Mouse (Mus musculus) 3T3-L1 (cell line): Measurements from ENCODE around the gene Stpg1.

Source experiments
- DNase-seq: peaks from one replicate; pipeline ENCODE4 v3.0.0-alpha.2; 2015; ENCODE audit warnings: low read depth, low spot score

Gene Stpg1

GRCm38 (mm10) chr4:135513865-135514264 is 19.3 kb downstream of the Stpg1 start:
- no peak for DNase-seq

DNA sequence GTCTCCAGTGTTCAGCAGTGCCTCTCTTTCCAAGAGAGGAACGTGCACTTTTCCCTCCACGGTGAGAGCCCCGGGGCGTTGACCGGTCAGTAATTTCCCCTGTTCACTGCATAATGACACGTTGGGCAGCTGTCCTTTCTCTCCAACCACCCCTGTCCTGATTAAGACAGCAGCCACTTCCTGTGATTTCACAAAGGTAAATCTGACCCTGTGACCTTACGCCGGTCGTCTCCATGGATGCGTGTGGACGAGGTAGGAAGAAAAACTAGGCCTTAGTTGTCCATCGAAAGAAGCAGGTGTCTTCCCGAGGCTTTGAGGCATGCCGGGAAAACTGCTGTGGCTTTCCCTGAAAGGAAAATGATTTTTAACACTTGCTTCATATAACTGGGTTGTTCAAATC is 20.3 kb downstream of the Stpg1 start:
- no peak for DNase-seq

- peak; percentile 71 for DNase-seq
Measured at GRCm38 (mm10) chr4:135516351-135517316, 22.0 kb downstream of the Stpg1 start.

DNA sequence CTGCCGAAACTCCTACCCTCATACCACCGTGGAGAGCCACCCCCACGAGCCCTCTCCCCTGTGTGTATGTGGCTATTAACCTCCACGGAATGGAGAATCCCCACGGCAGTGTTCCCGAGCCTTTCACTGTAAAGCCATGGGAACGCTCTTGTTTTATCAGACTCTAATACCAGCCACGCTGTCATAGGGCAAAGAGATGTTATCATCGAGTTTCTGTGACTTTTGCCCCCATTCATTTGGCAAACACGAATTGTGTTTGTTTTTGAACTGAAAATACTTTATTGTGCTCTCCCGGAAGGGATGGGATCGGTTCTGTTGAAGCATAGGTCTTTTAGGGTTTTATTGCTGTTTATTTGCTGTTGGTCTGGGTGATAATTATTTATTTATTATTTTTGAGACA is 23.5 kb downstream of the Stpg1 start:
- DNase-seq, result no peak

DNA sequence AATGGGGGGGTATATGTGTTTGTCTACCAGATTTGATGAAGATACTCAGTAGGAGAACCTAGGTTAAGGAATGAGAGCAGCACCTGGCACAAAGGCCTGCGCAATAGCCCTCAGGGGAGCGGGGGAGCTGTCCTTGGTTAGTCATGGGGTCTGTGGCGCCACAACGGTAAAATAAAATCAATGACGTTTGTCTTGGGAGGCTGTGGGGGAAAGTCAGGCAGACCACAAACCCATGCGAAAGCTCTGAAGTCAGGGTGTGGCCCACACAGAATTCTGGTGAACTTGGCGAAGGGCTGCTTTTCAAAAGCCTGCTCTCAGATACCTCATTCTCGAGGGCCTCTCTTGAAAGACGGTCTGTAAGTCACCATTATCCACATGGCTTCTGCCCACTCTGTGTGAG is 25.8 kb downstream of the Stpg1 start:
- DNase-seq, result no peak

DNA sequence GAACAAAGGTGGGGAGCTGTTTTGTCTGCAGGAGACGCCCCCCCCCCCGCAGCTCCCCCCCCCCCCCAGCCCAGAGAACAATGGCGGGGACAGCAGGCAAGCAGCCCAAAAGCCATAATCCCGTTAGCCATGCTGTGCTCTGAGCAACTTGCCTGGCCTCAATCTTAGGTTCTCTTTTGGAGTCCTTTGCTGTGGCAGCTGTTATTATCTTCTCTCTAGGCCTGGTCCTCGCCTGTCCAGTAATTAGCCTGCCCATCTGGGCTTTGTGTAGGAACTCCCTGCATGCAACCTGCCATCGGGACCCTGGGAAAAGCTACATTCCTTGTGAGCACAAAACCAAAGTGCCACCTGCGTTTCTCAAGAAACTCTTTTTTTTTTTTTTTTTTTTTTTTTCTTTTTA is 29.3 kb downstream of the Stpg1 start:
- no peak for DNase-seq

- DNase-seq, result no peak
Measured at GRCm38 (mm10) chr4:135525057-135525456, 30.5 kb downstream of the Stpg1 start.

DNA sequence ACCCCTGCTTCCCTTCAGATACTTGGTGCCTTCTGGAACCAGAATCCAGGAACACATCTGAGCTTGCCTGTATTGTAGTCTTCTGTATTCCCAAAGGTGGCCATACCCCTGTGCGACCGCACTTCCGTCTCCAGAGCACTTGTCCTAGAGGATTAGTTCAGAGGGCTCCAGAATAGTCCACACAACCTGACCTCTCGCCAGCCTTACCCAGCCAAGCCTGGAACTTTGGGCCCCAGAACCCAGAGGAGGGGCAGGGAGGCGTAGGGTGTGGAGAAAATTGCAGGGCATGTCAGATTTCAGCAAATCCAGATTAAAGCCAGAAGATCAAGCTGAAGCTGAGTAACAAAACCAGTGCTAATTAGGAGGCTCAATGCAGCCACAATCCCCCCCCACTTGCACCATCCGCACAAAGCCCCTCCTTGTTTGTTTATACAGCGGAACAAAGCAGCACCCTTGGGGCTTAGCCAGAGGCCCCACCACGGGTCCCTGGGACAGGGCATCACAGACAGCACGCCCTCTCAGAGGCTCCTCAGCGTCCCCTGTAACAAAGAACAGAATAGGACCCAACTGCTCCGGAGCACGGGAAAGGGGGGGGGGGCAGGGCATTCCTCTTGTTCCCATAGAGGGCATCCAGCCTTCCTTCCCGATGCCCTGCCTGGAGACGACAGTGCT is 31.6 kb downstream of the Stpg1 start:
- no peak for DNase-seq

- no peak for DNase-seq
Measured at GRCm38 (mm10) chr4:135530270-135530669, 35.7 kb downstream of the Stpg1 start.

- no peak for DNase-seq
Measured at GRCm38 (mm10) chr4:135531236-135531635, 36.6 kb downstream of the Stpg1 start.

DNA sequence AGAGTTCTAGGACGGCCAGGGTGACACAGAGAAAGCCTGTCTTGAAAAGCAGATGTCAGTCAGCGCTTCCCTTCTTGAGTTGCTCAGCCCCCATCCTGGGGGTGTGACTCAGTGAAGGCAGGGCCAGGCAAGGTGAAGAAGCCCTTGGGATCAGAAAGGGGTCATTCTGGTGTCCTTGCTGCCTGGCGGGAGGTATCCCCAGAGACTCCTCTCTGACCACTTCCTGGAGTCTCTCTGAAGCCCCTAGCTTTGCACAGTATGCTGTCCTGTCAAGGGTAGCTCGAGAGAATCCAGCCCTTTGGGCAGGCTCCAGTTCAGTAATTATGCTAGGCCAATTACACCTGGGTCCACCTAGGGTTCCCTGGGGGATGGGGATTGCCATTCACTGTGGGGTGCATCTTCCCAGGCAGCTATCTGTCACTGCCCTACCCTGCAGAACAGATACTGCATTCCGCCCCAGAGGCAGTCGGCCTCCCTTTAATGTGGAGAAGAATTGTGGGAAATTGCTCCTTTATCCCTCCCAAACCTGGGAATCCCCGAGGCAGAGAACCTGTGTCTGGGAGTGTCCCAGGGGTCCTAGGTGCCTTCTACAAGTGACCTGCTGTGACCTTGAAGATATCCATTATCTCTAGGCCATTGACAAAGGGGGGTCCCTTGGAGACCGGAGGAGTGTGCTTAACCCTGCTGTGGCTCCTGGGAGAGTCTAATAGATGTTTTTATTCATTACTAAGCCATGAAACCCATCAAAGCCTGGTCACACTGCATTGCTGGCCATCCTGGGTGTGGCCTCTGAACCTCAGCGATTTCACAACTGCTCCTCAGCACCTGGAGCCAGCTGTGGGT is 37.4 kb downstream of the Stpg1 start:
- DNase-seq, result no peak

GRCm38 (mm10) chr4:135533001-135533400 is 38.4 kb downstream of the Stpg1 start:
- no peak for DNase-seq

DNA sequence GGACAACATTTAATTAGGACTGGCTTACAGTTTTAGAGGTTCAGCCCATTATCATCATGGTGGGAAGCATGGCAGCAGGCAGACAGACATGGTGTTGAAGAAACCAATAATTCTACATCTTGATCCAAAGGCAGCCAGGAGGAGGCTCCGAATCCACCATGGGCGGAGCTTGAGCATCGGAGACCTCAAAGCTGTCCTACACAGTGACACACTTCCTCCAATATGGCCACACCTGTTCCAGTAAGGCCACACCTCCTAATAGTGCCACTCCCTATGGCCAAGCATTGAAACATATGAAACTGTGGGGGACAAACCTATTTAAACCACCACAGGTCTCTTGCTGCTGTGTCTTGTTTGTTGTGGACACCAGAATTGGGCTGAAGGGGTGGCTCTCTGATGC is 40.4 kb downstream of the Stpg1 start:
- no peak for DNase-seq

- DNase-seq, result no peak
Measured at GRCm38 (mm10) chr4:135539056-135539455, 44.5 kb downstream of the Stpg1 start.

DNA sequence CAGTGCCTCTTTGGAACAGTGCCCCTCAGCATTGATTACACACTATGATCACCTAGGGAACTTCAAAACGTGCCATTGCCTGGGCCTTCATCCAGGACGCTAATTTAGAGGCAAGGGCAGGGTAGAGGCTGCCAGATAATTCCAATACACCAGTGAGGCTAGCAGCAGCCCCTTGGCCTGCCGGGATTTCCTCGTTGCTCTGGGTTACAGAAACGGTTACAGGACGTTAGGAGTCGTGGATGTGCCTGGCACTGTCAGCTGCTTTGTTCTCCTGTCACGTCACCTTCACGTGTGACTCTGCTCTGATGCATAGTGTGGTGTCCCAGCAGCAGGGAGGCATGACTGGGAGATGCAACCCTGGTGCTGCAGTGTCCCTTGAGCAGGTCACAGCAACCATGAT is 45.5 kb downstream of the Stpg1 start:
- DNase-seq, result no peak

GRCm38 (mm10) chr4:135544284-135544683 is 49.7 kb downstream of the Stpg1 start:
- no peak for DNase-seq

DNA sequence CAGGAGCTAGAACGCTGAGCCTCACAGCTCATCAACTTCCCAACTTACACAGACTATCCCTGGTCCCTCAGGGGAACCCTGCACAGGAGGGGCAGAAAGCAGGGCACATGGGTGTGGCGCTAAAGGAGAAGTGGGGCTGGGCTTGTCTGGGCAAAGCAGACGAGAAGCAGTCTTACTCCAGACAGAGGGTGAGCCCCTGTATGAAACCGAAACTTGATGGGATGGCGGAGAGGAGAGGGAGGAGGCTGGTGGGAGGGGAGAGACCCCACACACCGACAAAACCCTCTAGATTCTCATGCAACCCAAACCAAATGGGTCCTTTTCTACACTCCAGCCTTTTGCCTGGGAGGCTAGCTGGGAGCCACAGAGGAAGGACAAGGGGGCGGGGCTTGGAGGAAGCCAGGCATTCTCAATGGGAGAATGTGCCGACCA is 50.5 kb downstream of the Stpg1 start:
- peak; percentile 8 for DNase-seq

DNA sequence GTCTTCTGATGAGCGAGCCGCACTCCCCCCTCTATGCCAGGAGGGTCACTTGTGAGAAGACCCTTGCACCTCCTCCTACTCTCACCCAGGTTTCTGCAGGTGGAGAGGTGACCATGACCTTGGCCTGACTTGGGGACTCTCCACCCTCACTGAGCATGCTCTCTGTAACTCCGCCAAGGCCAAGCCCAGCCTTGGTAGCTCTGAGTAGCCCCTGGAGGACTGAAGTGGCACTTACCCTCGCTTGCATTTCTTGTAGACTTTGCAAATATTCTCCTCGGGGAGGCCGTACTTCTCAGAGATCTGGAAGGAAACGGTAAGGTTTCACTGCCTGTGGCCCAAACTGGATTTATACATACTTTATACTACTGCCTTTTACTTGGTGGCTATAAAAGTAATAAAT is 51.4 kb downstream of the Stpg1 start:
- DNase-seq, result no peak

DNA sequence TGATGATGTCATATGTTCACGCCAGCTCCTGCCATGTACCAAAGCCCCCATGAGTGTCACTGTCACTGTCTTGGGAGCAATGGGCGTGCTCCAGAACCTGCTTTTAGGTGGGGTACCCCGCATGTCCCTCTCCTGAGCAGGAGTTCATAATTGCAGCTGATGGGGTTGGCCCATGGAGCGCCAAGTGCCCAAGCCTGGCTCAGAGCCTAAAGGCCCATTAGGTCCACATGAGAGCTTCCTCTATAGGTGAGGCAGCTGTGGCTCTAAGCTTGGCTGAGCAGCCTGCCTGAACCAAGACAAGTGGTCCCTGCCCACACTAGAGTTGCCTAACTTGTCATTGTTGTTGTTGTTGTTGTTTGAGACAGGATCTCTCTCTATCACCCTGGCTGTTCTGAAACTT is 52.2 kb downstream of the Stpg1 start:
- DNase-seq, result no peak

DNA sequence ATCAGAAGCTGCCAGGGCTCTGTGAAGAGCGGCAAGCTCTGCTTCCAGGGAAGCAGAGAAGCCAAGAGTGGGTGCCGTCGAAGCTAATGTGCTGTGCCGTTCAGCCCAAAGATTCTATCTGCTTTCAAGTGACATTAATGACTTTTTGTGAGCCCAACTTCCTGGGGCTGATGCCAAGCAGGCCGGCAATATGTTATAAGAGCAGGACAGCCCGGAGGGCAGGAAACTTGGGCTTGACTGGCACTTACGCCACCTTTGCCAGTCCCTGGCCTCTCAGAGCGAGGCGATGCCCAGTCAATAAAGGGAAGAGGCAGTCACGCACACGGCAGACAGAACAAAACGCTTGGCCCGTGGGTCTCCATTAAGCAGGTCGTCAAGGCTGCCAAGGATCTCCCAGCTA is 53.0 kb downstream of the Stpg1 start:
- no peak for DNase-seq

- no peak for DNase-seq
Measured at GRCm38 (mm10) chr4:135548108-135548507, 53.5 kb downstream of the Stpg1 start.

DNA sequence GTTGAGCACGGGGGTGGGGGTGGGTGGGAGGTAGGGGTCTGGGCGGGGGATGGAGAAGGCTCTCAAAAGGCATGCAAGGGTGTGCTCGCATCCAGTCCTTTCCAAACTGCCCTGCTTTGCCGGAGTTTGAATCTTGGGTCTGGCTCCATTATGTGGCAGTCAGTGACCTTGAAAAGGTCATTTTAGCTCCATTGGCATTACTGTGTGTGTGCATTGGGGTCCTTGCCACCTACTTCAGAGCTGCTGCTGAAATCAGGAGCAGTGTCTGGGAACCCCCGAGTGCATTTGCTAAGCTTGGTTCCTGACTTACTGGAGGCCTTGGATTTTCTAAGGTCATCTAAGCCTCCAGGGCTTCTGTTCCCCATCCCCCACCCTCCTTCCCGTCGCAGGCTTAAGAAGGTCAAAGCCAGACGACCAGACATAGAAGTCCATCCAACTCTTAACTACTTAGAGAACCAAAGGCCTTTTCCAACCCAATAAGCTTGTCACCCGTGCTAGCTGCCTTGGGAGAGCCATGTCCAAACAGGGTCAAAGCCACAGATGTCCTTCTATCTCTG is 54.0 kb downstream of the Stpg1 start:
- DNase-seq, result no peak
